Mouse (Mus musculus) heart, embryonic 13.5 days (tissue): ENCODE data around the gene Reg3d. TPM values are rescaled to one million over a fixed set of nuclear protein-coding genes. Genes with fewer than 3 reads are reported as not detected.

Experiments used
- ATAC-seq: fragments of 200-750 bp; cut with Nextera tagmentation; 2 replicates; pipeline ENCODE4 v1.8.0; 2017; ENCODE audit warnings: moderate TSS enrichment; ENCODE audit not compliant: insufficient number of reproducible peaks, low FRiP score, low TSS enrichment; ENCODE audit errors: extremely low read depth
- H3K27ac ChIP-seq: fragments of 300-500 bp; sonication (generic); replicated peaks from 2 replicates; pipeline ENCODE4 v1.5.1; 2015; ENCODE audit warnings: moderate library complexity, mild to moderate bottlenecking, inconsistent platforms
- H3K27me3 ChIP-seq: fragments of 300-500 bp; sonication (generic); replicated peaks from 2 replicates; pipeline ENCODE4 v1.6.1; 2015; ENCODE audit warnings: mild to moderate bottlenecking, inconsistent platforms
- H3K36me3 ChIP-seq: fragments of 300-500 bp; sonication (generic); 2 replicates; pipeline ENCODE4 v1.6.1; 2015; ENCODE audit warnings: mild to moderate bottlenecking, inconsistent platforms
- H3K4me1 ChIP-seq: fragments of 300-500 bp; sonication (generic); 2 replicates; pipeline ENCODE4 v1.6.1; 2015; ENCODE audit warnings: inconsistent platforms
- H3K4me2 ChIP-seq: fragments of 300-500 bp; sonication (generic); 2 replicates; pipeline ENCODE4 v1.6.1; 2015; ENCODE audit warnings: inconsistent platforms, mild to moderate bottlenecking, moderate library complexity
- H3K4me3 ChIP-seq: fragments of 300-500 bp; sonication (generic); 2 replicates; pipeline ENCODE4 v1.5.1; 2015; ENCODE audit warnings: moderate library complexity, mild to moderate bottlenecking, inconsistent platforms
- H3K9ac ChIP-seq: fragments of 300-500 bp; sonication (generic); 2 replicates; pipeline ENCODE4 v1.6.1; 2015; ENCODE audit warnings: inconsistent platforms, mild to moderate bottlenecking, moderate library complexity
- H3K9me3 ChIP-seq: fragments of 300-500 bp; sonication (generic); 2 replicates; pipeline ENCODE4 v1.6.1; 2016; ENCODE audit warnings: inconsistent platforms
- polyA plus RNA-seq: library from polyadenylated mRNA; unstranded; fragments of >200 nt; fragmentation: Nextera tagmentation; extraction: Ambion mirVana; gene quantifications from 2 replicates; pipeline ENCODE4 v1.2.1, GENCODE M21; 2015

Reg3d gene
- polyA plus RNA-seq, 1 experiment from 2014 or later: not detected

GRCm38 (mm10) chr6:78327798-78328197, 50.9 kb downstream of the Reg3d start:
- ATAC-seq: no peak
- Histone ChIP-seq H3K9me3 (no peaks in the 10 kb centered on the region), H3K36me3 (no peaks in the 10 kb centered on the region), H3K27me3 (no peaks in the 10 kb centered on the region), H3K27ac (no peak overlapping the region), H3K4me2 (no peak overlapping the region), H3K9ac (no peak overlapping the region), H3K4me3 (no peak overlapping the region), H3K4me1 (no peaks in the 10 kb centered on the region)

Other genes with a start within 250 kb of the Reg3d start
- gene Reg3b, start 8.2 kb downstream of the Reg3d start, polyA plus RNA-seq: 0.33 and 2.6 TPM in 2 replicates
- not detected in 2 replicates for gene Reg3a, start 1.8 kb upstream of the Reg3d start, polyA plus RNA-seq
- not detected in 2 replicates for gene Reg2, start 16.8 kb upstream of the Reg3d start, polyA plus RNA-seq
- not detected in 2 replicates for gene Reg1, start 43.8 kb upstream of the Reg3d start, polyA plus RNA-seq
- gene Reg3g, start 90.0 kb upstream of the Reg3d start, polyA plus RNA-seq: not detected in 2 replicates